Mouse (Mus musculus): ENCODE data around the gene Htr1d. TPM values are rescaled to one million over a fixed set of nuclear protein-coding genes. Genes with fewer than 3 reads are reported as not detected.

Htr1d gene
- polyA plus RNA-seq, 1 experiment, result not detected

- DNase-seq (ENCODE audit: low read depth in 1 of 2, low spot score in 2 of 2), result no peak
Observed at GRCm38 (mm10) chr4:136459210-136459609, 35.9 kb downstream of the Htr1d start.

GRCm38 (mm10) chr4:136461206-136461605 is 37.9 kb downstream of the Htr1d start:
- Histone ChIP-seq H3K27me3 (ENCODE audit: control insufficient read depth, insufficient read depth, low read length) (peaks cover 4% of the 10 kb centered on the region), H3K36me3 (ENCODE audit: control insufficient read depth, insufficient read depth, low read length) (no peaks in the 10 kb centered on the region), H3K4me1 (ENCODE audit: control insufficient read depth, insufficient read depth, insufficient read length) (peaks cover 7% of the 10 kb centered on the region; the same call in 1 of the 2 replicates), H3K27ac (ENCODE audit: insufficient read depth, low read length) (no peak overlapping the region), H3K4me3 (ENCODE audit: extremely low read depth, insufficient read depth, insufficient read length) (no peak overlapping the region)
- TF ChIP-seq CTCF (IDR thresholded peaks at IDR 0.05; ENCODE audit: extremely low read depth, insufficient read depth, insufficient read length, insufficient replicate concordance) (no peak), POLR2A (IDR thresholded peaks at IDR 0.05; ENCODE audit: low read depth, low read length) (no peak)
- 89% methylated on average over 4 of the region's 4 CpGs for WGBS
- no peak for DNase-seq (ENCODE audit: low read depth in 1 of 2, low spot score in 2 of 2)

More at GRCm38 (mm10) chr4:136459210-136459609, 35.9 kb downstream of the Htr1d start:
- peaks cover 4% of the 10 kb centered on the region for H3K27me3 ChIP-seq (ENCODE audit: control insufficient read depth, insufficient read depth, low read length)
- no peak overlapping the region for H3K4me3 ChIP-seq (ENCODE audit: extremely low read depth, insufficient read depth, insufficient read length)
- H3K4me1 ChIP-seq (ENCODE audit: control insufficient read depth, insufficient read depth, insufficient read length), result peaks cover 4% of the 10 kb centered on the region; the same call in 1 of the 2 replicates
- 82% methylated on average over 12 of the region's 12 CpGs for WGBS
- no peaks in the 10 kb centered on the region for H3K36me3 ChIP-seq (ENCODE audit: control insufficient read depth, insufficient read depth, low read length)
- H3K27ac ChIP-seq (ENCODE audit: insufficient read depth, low read length), result no peak overlapping the region
- TF ChIP-seq POLR2A (IDR thresholded peaks at IDR 0.05; ENCODE audit: low read depth, low read length), result no peak
- no peak for TF ChIP-seq CTCF (IDR thresholded peaks at IDR 0.05; ENCODE audit: extremely low read depth, insufficient read depth, insufficient read length, insufficient replicate concordance)

- no peak for DNase-seq (ENCODE audit: low read depth in 1 of 2, low spot score in 2 of 2)
Observed at GRCm38 (mm10) chr4:136461761-136462085, 38.4 kb downstream of the Htr1d start.

GRCm38 (mm10) chr4:136462086-136462838 is 38.9 kb downstream of the Htr1d start, which contains the start of gene 6030445D17Rik:
Gene 6030445D17Rik (plus strand): TSS chr4:136462250.
- 13% methylated on average over 63 of the region's 64 CpGs for WGBS
- Histone ChIP-seq H3K4me3 (ENCODE audit: extremely low read depth, insufficient read depth, insufficient read length) (peak within 1 kb of the TSS; percentile 69), H3K27ac (ENCODE audit: insufficient read depth, low read length) (peak within 1 kb of the TSS; percentile 68), H3K4me1 (ENCODE audit: control insufficient read depth, insufficient read depth, insufficient read length) (peaks cover 7% of the 10 kb centered on the region; the same call in 1 of the 2 replicates), H3K27me3 (ENCODE audit: control insufficient read depth, insufficient read depth, low read length) (peaks cover 4% of the 10 kb centered on the region), H3K36me3 (ENCODE audit: control insufficient read depth, insufficient read depth, low read length) (no peaks in the 10 kb centered on the region)
- peak in 1 of 2 experiments; percentile 15 for DNase-seq (ENCODE audit: low read depth in 1 of 2, low spot score in 2 of 2)
- TF ChIP-seq POLR2A (IDR thresholded peaks at IDR 0.05; ENCODE audit: low read depth, low read length) (no peak), CTCF (IDR thresholded peaks at IDR 0.05; ENCODE audit: extremely low read depth, insufficient read depth, insufficient read length, insufficient replicate concordance) (no peak)

More at GRCm38 (mm10) chr4:136461761-136462085, 38.4 kb downstream of the Htr1d start:
- no peak for TF ChIP-seq CTCF (IDR thresholded peaks at IDR 0.05; ENCODE audit: extremely low read depth, insufficient read depth, insufficient read length, insufficient replicate concordance)
- no peak for TF ChIP-seq POLR2A (IDR thresholded peaks at IDR 0.05; ENCODE audit: low read depth, low read length)
- peaks cover 4% of the 10 kb centered on the region for H3K27me3 ChIP-seq (ENCODE audit: control insufficient read depth, insufficient read depth, low read length)
- no peak overlapping the region for H3K4me3 ChIP-seq (ENCODE audit: extremely low read depth, insufficient read depth, insufficient read length)
- peaks cover 7% of the 10 kb centered on the region; the same call in 1 of the 2 replicates for H3K4me1 ChIP-seq (ENCODE audit: control insufficient read depth, insufficient read depth, insufficient read length)
- no peaks in the 10 kb centered on the region for H3K36me3 ChIP-seq (ENCODE audit: control insufficient read depth, insufficient read depth, low read length)
- 67% methylated on average over 6 of the region's 6 CpGs for WGBS
- H3K27ac ChIP-seq (ENCODE audit: insufficient read depth, low read length), result peak overlapping the region; percentile 6

GRCm38 (mm10) chr4:136462839-136463178 is 39.5 kb downstream of the Htr1d start:
- Histone ChIP-seq H3K27ac (ENCODE audit: insufficient read depth, low read length) (peak overlapping the region; percentile 68), H3K4me3 (ENCODE audit: extremely low read depth, insufficient read depth, insufficient read length) (peak overlapping the region; percentile 69), H3K4me1 (ENCODE audit: control insufficient read depth, insufficient read depth, insufficient read length) (peaks cover 7% of the 10 kb centered on the region; the same call in 1 of the 2 replicates), H3K36me3 (ENCODE audit: control insufficient read depth, insufficient read depth, low read length) (no peaks in the 10 kb centered on the region), H3K27me3 (ENCODE audit: control insufficient read depth, insufficient read depth, low read length) (peaks cover 4% of the 10 kb centered on the region)
- WGBS, result 14% methylated on average over 8 of the region's 8 CpGs
- no peak for TF ChIP-seq CTCF (IDR thresholded peaks at IDR 0.05; ENCODE audit: extremely low read depth, insufficient read depth, insufficient read length, insufficient replicate concordance)
- TF ChIP-seq POLR2A (IDR thresholded peaks at IDR 0.05; ENCODE audit: low read depth, low read length), result no peak
- no peak for DNase-seq (ENCODE audit: low read depth in 1 of 2, low spot score in 2 of 2)

GRCm38 (mm10) chr4:136463436-136463835 is 40.1 kb downstream of the Htr1d start:
- H3K4me1 ChIP-seq (ENCODE audit: control insufficient read depth, insufficient read depth, insufficient read length), result peaks cover 7% of the 10 kb centered on the region; the same call in 1 of the 2 replicates
- H3K4me3 ChIP-seq (ENCODE audit: extremely low read depth, insufficient read depth, insufficient read length), result no peak overlapping the region
- DNase-seq (ENCODE audit: low read depth in 1 of 2, low spot score in 2 of 2), result no peak
- no peak for TF ChIP-seq POLR2A (IDR thresholded peaks at IDR 0.05; ENCODE audit: low read depth, low read length)
- TF ChIP-seq CTCF (IDR thresholded peaks at IDR 0.05; ENCODE audit: extremely low read depth, insufficient read depth, insufficient read length, insufficient replicate concordance), result no peak
- no peaks in the 10 kb centered on the region for H3K36me3 ChIP-seq (ENCODE audit: control insufficient read depth, insufficient read depth, low read length)
- WGBS, result 83% methylated on average over 9 of the region's 9 CpGs
- H3K27ac ChIP-seq (ENCODE audit: insufficient read depth, low read length), result no peak overlapping the region
- H3K27me3 ChIP-seq (ENCODE audit: control insufficient read depth, insufficient read depth, low read length), result peaks cover 4% of the 10 kb centered on the region

- TF ChIP-seq CTCF (IDR thresholded peaks at IDR 0.05; ENCODE audit: extremely low read depth, insufficient read depth, insufficient read length, insufficient replicate concordance) (no peak), POLR2A (IDR thresholded peaks at IDR 0.05; ENCODE audit: low read depth, low read length) (no peak)
- Histone ChIP-seq H3K27me3 (ENCODE audit: control insufficient read depth, insufficient read depth, low read length) (peaks cover 20% of the 10 kb centered on the region), H3K27ac (ENCODE audit: insufficient read depth, low read length) (no peak overlapping the region), H3K4me1 (ENCODE audit: control insufficient read depth, insufficient read depth, insufficient read length) (peaks cover 11% of the 10 kb centered on the region), H3K4me3 (ENCODE audit: extremely low read depth, insufficient read depth, insufficient read length) (no peak overlapping the region), H3K36me3 (ENCODE audit: control insufficient read depth, insufficient read depth, low read length) (no peaks in the 10 kb centered on the region)
- DNase-seq (ENCODE audit: low read depth in 1 of 2, low spot score in 2 of 2), result no peak
- WGBS, result 38% methylated on average over 4 of the region's 4 CpGs
Observed at GRCm38 (mm10) chr4:136466226-136466625, 42.9 kb downstream of the Htr1d start.
